Mouse (Mus musculus) frontal cortex, adult 2 months (tissue): Measurements from ENCODE around the gene Prr23a1. TPM values are rescaled to one million over a fixed set of nuclear protein-coding genes. Genes with fewer than 3 reads are reported as not detected.

ENCODE experiments used
- DNase-seq, 2 experiments: peaks; one replicate each; pipeline ENCODE4 v3.0.0; 2022; ENCODE audit warnings: low spot score in 1 of 2; ENCODE audit errors: extremely low spot score in 1 of 2
- polyA plus RNA-seq: library from polyadenylated mRNA; depleted of rRNA; stranded (reverse); fragments of >200 nt; gene quantifications from 2 replicates; pipeline ENCODE4 v1.2.3, GENCODE M21; 2012; rRNA removed

Gene Prr23a1
- not detected in 2 replicates for polyA plus RNA-seq

DNA sequence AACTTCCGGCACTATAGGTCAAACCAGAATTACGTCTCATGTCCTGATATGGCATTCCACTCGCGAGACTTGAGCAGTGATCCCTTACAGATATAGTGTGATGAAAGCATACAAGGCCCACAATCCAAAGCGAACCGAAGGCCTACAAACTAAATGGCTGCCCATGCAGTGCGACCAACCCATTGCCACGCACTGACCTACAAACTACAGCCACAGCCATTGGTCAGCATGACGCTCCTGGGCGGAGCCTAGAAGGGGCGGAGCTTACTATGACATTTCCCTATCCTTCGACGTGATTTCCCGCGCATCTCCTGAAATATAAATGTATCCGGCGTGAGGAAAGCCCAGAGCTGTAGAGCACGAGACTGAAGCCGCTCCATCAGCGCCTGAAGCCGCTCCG, at the start of gene Prr23a1:
TSS of gene Prr23a1 (plus strand) at position 387 of the 400 bp plus-strand sequence.
- no peak for DNase-seq

DNA sequence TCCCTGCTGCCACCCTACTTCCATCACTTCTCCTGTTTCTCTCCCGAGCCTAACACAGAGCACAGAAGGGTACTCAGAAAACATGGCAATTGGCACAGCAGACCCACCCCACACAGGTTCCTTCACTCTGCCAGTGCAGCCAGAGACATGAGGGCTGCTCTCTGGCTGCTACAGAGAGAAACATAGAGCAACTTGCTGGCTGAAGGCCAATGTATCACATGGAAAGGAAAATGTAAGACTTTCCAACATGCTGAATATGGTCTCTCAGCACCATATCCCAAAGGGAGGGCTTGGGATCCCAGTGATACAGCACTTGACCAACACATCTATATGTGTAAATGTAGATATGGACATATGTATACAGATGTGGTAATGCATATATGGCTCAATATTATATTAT, 43.3 kb upstream of the Prr23a1 start:
- no peak for DNase-seq

DNA sequence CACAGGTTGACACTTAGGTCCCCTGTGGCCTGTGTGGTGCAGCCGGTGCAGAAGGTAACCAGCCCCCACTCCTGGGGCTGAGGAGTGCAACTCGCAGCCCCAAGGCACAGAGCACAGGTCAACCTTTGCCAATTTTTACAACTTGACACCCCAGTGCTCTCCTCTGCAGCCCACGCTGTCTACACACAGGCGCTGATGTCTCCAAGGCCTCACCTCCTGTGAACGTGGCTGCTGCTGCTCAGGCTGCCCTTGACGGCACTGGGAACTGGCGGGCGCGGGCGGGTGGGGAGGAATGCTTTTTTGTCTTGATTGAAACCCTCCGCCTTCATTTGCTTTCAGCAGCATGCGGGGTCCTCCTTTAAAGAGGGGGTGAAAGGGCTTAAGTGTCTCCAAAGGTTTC, 38.3 kb upstream of the Prr23a1 start:
- no peak for DNase-seq

GRCm38 (mm10) chr9:98805511-98805910, 36.8 kb upstream of the Prr23a1 start:
- no peak for DNase-seq

GRCm38 (mm10) chr9:98805934-98806333, 36.4 kb upstream of the Prr23a1 start:
- DNase-seq = peak in 1 of 2 experiments; percentile 12

DNA sequence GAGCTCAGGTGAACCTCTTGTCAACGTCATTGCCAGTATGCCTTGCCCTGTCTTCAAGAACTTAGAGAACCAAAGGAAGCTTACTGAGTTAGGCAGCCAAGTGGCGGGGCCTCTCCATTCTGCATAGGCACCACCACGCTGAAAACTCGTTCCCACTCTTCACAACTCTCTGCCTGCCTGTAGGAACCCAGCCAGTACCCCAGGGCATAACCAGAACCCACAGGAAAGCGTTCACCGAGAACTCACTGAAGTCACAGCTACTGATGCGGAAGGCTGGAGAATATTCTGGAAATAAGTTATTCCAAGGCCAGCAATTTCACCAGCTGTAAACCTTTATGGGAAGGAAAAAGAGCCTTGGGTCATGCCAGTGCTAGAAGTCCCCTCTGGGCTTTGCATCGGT, 34.7 kb upstream of the Prr23a1 start:
- DNase-seq = no peak

- peak in 1 of 2 experiments; percentile 73 for DNase-seq
Measured at GRCm38 (mm10) chr9:98809526-98809925, 32.8 kb upstream of the Prr23a1 start.

GRCm38 (mm10) chr9:98816066-98816465, 26.2 kb upstream of the Prr23a1 start:
- no peak for DNase-seq

- no peak for DNase-seq
Measured at GRCm38 (mm10) chr9:98817592-98817991, 24.7 kb upstream of the Prr23a1 start.

DNA sequence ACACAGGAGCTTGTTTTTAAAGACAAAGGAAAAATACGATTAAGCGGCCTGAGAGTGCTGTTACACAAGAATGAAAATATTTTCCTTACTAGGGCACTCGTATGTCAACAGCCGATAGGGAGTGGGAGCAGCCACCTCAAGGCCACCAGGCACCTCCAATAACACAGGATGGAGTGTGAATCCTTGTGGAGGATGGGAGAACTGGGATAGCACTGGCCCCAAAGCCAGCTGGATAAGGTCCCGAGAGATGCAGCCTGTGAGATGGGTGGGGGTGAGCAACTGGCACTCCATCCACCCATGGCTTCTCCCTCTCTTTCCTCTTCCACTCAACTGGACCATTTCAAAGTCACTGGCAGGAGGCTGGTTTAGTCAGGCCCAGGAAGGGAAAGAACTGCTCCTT, 23.3 kb upstream of the Prr23a1 start:
- DNase-seq = no peak

GRCm38 (mm10) chr9:98819481-98819880, 22.8 kb upstream of the Prr23a1 start:
- DNase-seq = no peak

GRCm38 (mm10) chr9:98820461-98820860, 21.8 kb upstream of the Prr23a1 start:
- no peak for DNase-seq

GRCm38 (mm10) chr9:98821067-98821466, 21.2 kb upstream of the Prr23a1 start:
- no peak for DNase-seq

DNA sequence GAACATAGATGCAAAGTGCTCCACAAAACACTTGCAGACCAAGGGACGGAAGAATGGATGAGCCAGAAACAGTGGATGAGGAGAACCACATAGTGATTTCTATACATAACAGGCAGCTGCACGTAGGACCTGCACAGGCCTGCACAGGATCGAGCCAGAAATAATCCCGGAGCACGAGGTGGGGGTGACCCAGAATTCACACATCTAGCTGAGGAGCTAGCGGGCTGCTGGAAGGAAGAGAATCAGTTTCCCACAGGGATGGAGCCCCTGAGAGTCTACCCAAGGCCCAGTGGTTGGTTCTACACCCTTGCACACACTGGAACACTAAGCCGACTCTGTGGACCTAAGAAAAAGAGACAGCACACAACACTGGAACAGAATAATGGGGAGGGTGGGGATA, 18.5 kb upstream of the Prr23a1 start:
- DNase-seq = no peak

- DNase-seq = no peak
Measured at GRCm38 (mm10) chr9:98829508-98829907, 12.8 kb upstream of the Prr23a1 start.

GRCm38 (mm10) chr9:98837537-98838074, 4.7 kb upstream of the Prr23a1 start:
- no peak for DNase-seq

DNA sequence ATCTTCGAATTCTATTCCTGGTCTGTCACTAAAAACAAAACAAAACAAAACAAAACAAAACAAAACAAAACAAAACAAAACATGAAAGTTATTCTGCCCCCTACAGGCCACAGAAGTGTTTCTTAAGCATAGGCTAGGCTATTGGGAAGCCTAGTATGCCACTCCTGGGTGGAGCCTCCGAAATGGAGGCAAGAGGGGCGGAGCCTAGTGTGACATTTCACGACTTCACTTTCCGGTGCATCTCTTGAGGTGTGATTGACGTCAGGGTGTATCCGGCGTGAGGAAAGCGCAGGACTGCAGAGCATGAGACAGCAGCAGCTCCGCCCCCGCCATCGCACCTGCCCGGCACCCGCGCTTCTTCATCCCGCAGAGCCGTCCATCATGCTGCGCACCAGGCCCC, 13.9 kb downstream of the Prr23a1 start, which contains the start of gene Prr23a2:
TSS of gene Prr23a2 (plus strand) at position 285 of the 400 bp plus-strand sequence.
- DNase-seq = no peak

DNA sequence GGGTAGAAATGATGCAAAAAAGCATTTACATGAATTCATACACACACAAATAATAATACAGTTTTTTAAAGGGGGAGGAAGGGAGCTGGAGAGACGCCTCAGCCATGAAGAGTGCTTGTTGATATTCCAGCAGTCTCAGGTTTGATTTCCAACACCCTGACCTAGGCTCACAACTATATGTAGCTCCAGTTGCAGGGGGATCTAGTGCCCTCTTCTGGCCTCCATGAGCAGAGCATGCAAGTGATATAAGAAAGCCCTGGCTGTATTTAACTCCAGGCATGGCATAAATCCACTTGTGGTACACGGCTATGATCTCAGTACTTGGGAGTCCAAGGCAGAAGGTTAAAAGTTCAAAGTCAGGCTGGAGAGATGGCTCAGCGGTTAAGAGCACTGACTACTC, 21.2 kb downstream of the Prr23a1 start:
- peak in 1 of 2 experiments; percentile 1 for DNase-seq

GRCm38 (mm10) chr9:98864571-98864970, 22.3 kb downstream of the Prr23a1 start, which contains the start of gene Prr23a3:
Gene Prr23a3 (plus strand): TSS chr9:98864767.
- DNase-seq = no peak
